Mouse (Mus musculus) ES-Bruce4 (cell line): ENCODE results near the gene Trim67.

Experiments
- CTCF ChIP-seq: IDR thresholded peaks from one replicate; pipeline ENCODE4 v1.8.1; 2011; ENCODE audit warnings: low read depth, low read length
- POLR2A ChIP-seq: IDR thresholded peaks from one replicate; pipeline ENCODE4 v1.8.1; 2011; ENCODE audit warnings: low read length; ENCODE audit not compliant: insufficient read depth

DNA sequence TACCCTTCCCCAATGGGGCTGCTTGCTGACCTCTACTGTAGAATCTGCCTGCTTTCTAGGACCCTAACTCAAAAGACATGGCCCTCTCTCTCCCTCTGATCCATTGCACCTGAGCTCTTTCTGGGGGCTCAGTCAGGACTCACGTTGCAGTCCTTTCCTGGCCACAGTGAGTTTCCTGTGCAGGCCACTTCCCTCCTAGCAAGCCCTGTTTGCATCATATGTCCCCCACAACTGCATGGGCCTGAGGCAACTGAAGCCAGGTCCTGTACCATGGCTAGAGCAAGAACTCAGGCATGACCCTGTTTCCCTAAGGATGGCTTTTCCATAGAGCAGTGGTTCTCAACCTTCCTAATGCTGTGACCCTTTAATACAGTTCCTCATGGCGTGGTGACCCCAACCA is 45.1 kb downstream of the Trim67 start:
- no peak for TF ChIP-seq POLR2A
- TF ChIP-seq CTCF = no peak
